22 mouse cellular contexts compared by ENCODE assay signal in genomic region chr19:48282250-48282649, GRCm38 (mm10).
DNase-seq lines count a peak whose midpoint lies in the region; ATAC-seq and TF ChIP-seq lines count a peak whose summit lies in the region.
"Had no signal": no experiment of that assay in that cellular context is flagged by ENCODE, and none has a peak within 500 bp of the region (broad histone marks: within the 10 kb centered on the region; RNA-seq: fewer than 3 reads in every experiment).

No protein-coding gene starts in this region.

- no peak overlapping the region for H3K4me3 ChIP-seq in heart, embryonic 13.5 days
- no peak overlapping the region for H3K4me3 ChIP-seq in midbrain, embryonic 13.5 days (replicated peaks)
- H3K4me3 ChIP-seq in midbrain, postnatal 0 days (ENCODE audit: low read depth, low read length) = no peak overlapping the region
- no peak overlapping the region for H3K4me3 ChIP-seq in forebrain, postnatal 0 days (ENCODE audit: low read depth, low read length)
- H3K4me3 ChIP-seq: embryonic facial prominence, embryonic 10.5 days; gastrocnemius, adult 2 months; heart, embryonic 15.5 days; hindbrain, embryonic 15.5 days; kidney, embryonic 15.5 days; lung, embryonic 15.5 days had no signal

- no peak overlapping the region for H3K9ac ChIP-seq in heart, embryonic 13.5 days
- H3K9ac ChIP-seq in midbrain, embryonic 13.5 days (replicated peaks) = no peak overlapping the region
- H3K9ac ChIP-seq in midbrain, postnatal 0 days (replicated peaks; ENCODE audit: low read length, poor library complexity, severe bottlenecking) = no peak overlapping the region
- H3K9ac ChIP-seq in forebrain, postnatal 0 days = no peak overlapping the region
- H3K9ac ChIP-seq: heart, embryonic 15.5 days; hindbrain, embryonic 15.5 days; kidney, embryonic 15.5 days; liver, embryonic 14.5 days; lung, embryonic 15.5 days had no signal

- no peak overlapping the region for H3K27ac ChIP-seq in heart, embryonic 13.5 days (replicated peaks)
- no peak overlapping the region for H3K27ac ChIP-seq in midbrain, embryonic 13.5 days
- no peak overlapping the region for H3K27ac ChIP-seq in midbrain, postnatal 0 days (ENCODE audit: low read depth, low read length)
- no peak overlapping the region for H3K27ac ChIP-seq in forebrain, postnatal 0 days (ENCODE audit: low read depth, low read length)
- H3K27ac ChIP-seq: gastrocnemius, adult 2 months; heart, embryonic 15.5 days; hindbrain, embryonic 15.5 days; kidney, embryonic 15.5 days; liver, embryonic 14.5 days; lung, embryonic 15.5 days had no signal

- no peaks in the 10 kb centered on the region for H3K36me3 ChIP-seq in heart, embryonic 13.5 days
- no peaks in the 10 kb centered on the region for H3K36me3 ChIP-seq in midbrain, embryonic 13.5 days
- H3K36me3 ChIP-seq in midbrain, postnatal 0 days (ENCODE audit: insufficient read depth, low read length) = no peaks in the 10 kb centered on the region
- H3K36me3 ChIP-seq in forebrain, postnatal 0 days (ENCODE audit: insufficient read depth) = no peaks in the 10 kb centered on the region
- H3K36me3 ChIP-seq: embryonic facial prominence, embryonic 10.5 days; heart, embryonic 15.5 days; hindbrain, embryonic 15.5 days; kidney, embryonic 15.5 days; lung, embryonic 15.5 days had no signal

- H3K4me1 ChIP-seq in heart, embryonic 13.5 days = peaks cover 10% of the 10 kb centered on the region
- H3K4me1 ChIP-seq in midbrain, embryonic 13.5 days (replicated peaks) = peaks cover 21% of the 10 kb centered on the region
- H3K4me1 ChIP-seq in midbrain, postnatal 0 days (ENCODE audit: insufficient read depth, low read length) = no peaks in the 10 kb centered on the region
- no peaks in the 10 kb centered on the region for H3K4me1 ChIP-seq in forebrain, postnatal 0 days (ENCODE audit: insufficient read depth)
- H3K4me1 ChIP-seq: lung, embryonic 15.5 days had no signal

- H3K27me3 ChIP-seq in heart, embryonic 13.5 days (replicated peaks) = no peaks in the 10 kb centered on the region
- H3K27me3 ChIP-seq in midbrain, embryonic 13.5 days = 0 out of 2 replicates have a peak, but pooled peaks cover 2% of the 10 kb centered on the region
- H3K27me3 ChIP-seq in midbrain, postnatal 0 days (ENCODE audit: insufficient read depth, low read length) = no peaks in the 10 kb centered on the region
- H3K27me3 ChIP-seq in forebrain, postnatal 0 days (ENCODE audit: insufficient read depth, low read length) = no peaks in the 10 kb centered on the region
- H3K27me3 ChIP-seq: CH12.LX; heart, embryonic 15.5 days; hindbrain, embryonic 15.5 days; kidney, embryonic 15.5 days; lung, embryonic 15.5 days had no signal

- DNase-seq in heart, postnatal 4 days = no peak
- no peak for DNase-seq in midbrain, postnatal 0 days (ENCODE audit: low spot score)
- DNase-seq in forebrain, postnatal 0 days = peak; percentile 38
- DNase-seq in cerebellum, adult 9-10 months = no peak
- DNase-seq: adrenal gland, postnatal 25 days; cerebellum, adult 18-20 months; gastrocnemius, adult 2 months; lung, postnatal 4 days; right cerebral cortex, postnatal 14 days; spleen, adult 18-20 months; thymus, postnatal 36 days had no signal

- TF ChIP-seq CTCF in midbrain, postnatal 0 days (IDR thresholded peaks at IDR 0.05) = no peak
- no peak for TF ChIP-seq CTCF in forebrain, postnatal 0 days (IDR thresholded peaks at IDR 0.05; ENCODE audit: low read depth)

- H3K9me3 ChIP-seq in heart, embryonic 13.5 days = no peaks in the 10 kb centered on the region
- H3K9me3 ChIP-seq in midbrain, embryonic 13.5 days = no peaks in the 10 kb centered on the region
- no peaks in the 10 kb centered on the region for H3K9me3 ChIP-seq in midbrain, postnatal 0 days (ENCODE audit: low read length)
- H3K9me3 ChIP-seq in forebrain, postnatal 0 days (ENCODE audit: low read length) = no peaks in the 10 kb centered on the region
- H3K9me3 ChIP-seq: embryonic facial prominence, embryonic 10.5 days; heart, embryonic 15.5 days; hindbrain, embryonic 15.5 days; kidney, embryonic 15.5 days; lung, embryonic 15.5 days had no signal

- no peak for ATAC-seq in heart, embryonic 13.5 days (ENCODE audit: extremely low read depth, insufficient number of reproducible peaks, low FRiP score, low TSS enrichment)
- ATAC-seq in midbrain, embryonic 13.5 days = peak; percentile 67
- ATAC-seq in midbrain, postnatal 0 days (ENCODE audit: low FRiP score) = no peak
- ATAC-seq in forebrain, postnatal 0 days = peak; percentile 73
- ATAC-seq in CD4-positive, CD25-positive, alpha-beta regulatory T cell, adult 4 months = no peak
- ATAC-seq: intestine, postnatal 0 days had no signal

- 77% methylated on average over 6 of the region's 6 CpGs for WGBS in heart, embryonic 13.5 days
- WGBS in midbrain, embryonic 13.5 days = 42% methylated on average over 6 of the region's 6 CpGs
- WGBS in midbrain, postnatal 0 days = 65% methylated on average over 6 of the region's 6 CpGs
- 34% methylated on average over 6 of the region's 6 CpGs for WGBS in forebrain, postnatal 0 days

- 0 out of 2 replicates have a peak overlapping the region, but pooled peaks have one; percentile 16 for H3K4me2 ChIP-seq in heart, embryonic 13.5 days
- H3K4me2 ChIP-seq in midbrain, embryonic 13.5 days (replicated peaks) = no peak overlapping the region
- H3K4me2 ChIP-seq in midbrain, postnatal 0 days (ENCODE audit: low read depth, low read length, poor library complexity, severe bottlenecking) = no peak overlapping the region
- no peak overlapping the region for H3K4me2 ChIP-seq in forebrain, postnatal 0 days (ENCODE audit: low read depth)
- H3K4me2 ChIP-seq: heart, embryonic 15.5 days; hindbrain, embryonic 15.5 days; kidney, embryonic 15.5 days; lung, embryonic 15.5 days had no signal

Comparison
In these comparisons a context has a peak if more than half of its experiments do, and no peak if none do; other contexts are left out.
1. ATAC-seq: peak in midbrain, embryonic 13.5 days (single experiment) and forebrain, postnatal 0 days (single experiment); none in heart, embryonic 13.5 days (single experiment), midbrain, postnatal 0 days (single experiment) and CD4-positive, CD25-positive, alpha-beta regulatory T cell, adult 4 months (single experiment).